Comparison of ENCODE assay signal across 8 mouse cellular contexts in the genomic region with DNA sequence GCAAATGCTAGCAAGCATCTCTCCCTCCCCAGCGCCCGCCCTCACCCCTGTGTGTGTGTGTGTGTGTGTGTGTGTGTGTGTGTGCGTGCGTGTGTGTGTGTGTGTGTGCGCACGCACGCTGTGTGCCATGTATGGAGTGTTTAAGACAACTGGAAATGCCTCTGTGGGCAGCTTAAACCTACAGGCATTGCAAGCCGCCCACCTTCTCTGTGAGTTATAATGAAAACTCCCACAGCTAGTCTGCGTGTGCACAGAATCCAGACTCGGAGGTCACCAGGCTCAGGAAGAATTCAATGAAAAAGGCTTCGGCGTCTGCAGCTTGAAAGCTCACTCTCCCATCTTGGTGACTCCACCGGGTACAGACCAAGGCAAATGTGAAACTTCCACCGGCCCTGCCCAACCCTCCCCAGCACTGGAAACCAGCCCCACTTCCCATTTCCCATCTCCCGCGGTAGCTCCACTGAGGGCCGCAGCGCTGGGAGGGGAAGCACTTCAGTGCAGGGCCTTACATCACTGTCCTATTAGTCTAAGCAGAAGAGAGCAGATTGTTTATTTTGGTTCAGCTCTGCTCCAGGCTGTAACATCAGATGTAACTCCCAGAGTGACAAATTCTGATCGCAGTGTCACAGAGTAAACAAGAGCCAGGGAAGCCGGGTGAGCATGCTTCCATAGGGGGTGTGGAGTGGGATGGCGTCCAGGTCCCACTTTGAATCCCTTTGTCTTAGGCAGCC.
DNase-seq lines count a peak whose midpoint lies in the region; ATAC-seq and TF ChIP-seq lines count a peak whose summit lies in the region.
"Had no signal": no experiment of that assay in that cellular context is flagged by ENCODE, and none has a peak within 500 bp of the region (broad histone marks: within the 10 kb centered on the region; RNA-seq: fewer than 3 reads in every experiment).

No protein-coding gene starts in this region.

- no peak overlapping the region for H3K9ac ChIP-seq in kidney, embryonic 16.5 days (replicated peaks; ENCODE audit: low read length)
- H3K9ac ChIP-seq in hindbrain, postnatal 0 days (replicated peaks; ENCODE audit: low read length): no peak overlapping the region
- no peak overlapping the region for H3K9ac ChIP-seq in forebrain, embryonic 16.5 days (replicated peaks; ENCODE audit: low read depth, low read length)
- H3K9ac ChIP-seq in forebrain, embryonic 11.5 days (ENCODE audit: low read length): no peak overlapping the region
- H3K9ac ChIP-seq: embryonic facial prominence, embryonic 12.5 days had no signal

- H3K27me3 ChIP-seq in kidney, embryonic 16.5 days (ENCODE audit: insufficient read depth, low read length): no peaks in the 10 kb centered on the region
- H3K27me3 ChIP-seq in hindbrain, postnatal 0 days (ENCODE audit: insufficient read depth, low read length): no peaks in the 10 kb centered on the region
- no peaks in the 10 kb centered on the region for H3K27me3 ChIP-seq in forebrain, embryonic 16.5 days (replicated peaks; ENCODE audit: control insufficient read depth, insufficient read depth, low read length)
- no peaks in the 10 kb centered on the region for H3K27me3 ChIP-seq in forebrain, embryonic 11.5 days (ENCODE audit: control insufficient read depth, insufficient read depth, low read length)

- DNase-seq in kidney, postnatal 14 days: no peak
- peak; percentile 71 for DNase-seq in brain, adult 2 months (ENCODE audit: low read depth, low spot score)
- peak; percentile 18 for DNase-seq in hindbrain, postnatal 0 days (ENCODE audit: low spot score)
- no peak for DNase-seq in forebrain, embryonic 11.5 days (ENCODE audit: low spot score)

- WGBS in kidney, embryonic 16.5 days: 38% methylated on average over 21 of the region's 21 CpGs
- WGBS in hindbrain, postnatal 0 days: 48% methylated on average over 21 of the region's 21 CpGs
- WGBS in forebrain, embryonic 16.5 days: 69% methylated on average over 21 of the region's 21 CpGs
- 78% methylated on average over 21 of the region's 21 CpGs for WGBS in forebrain, embryonic 11.5 days

- H3K27ac ChIP-seq in kidney, embryonic 16.5 days (ENCODE audit: low read length): no peak overlapping the region
- H3K27ac ChIP-seq in hindbrain, postnatal 0 days: no peak overlapping the region
- no peak overlapping the region for H3K27ac ChIP-seq in forebrain, embryonic 16.5 days (ENCODE audit: low read length)
- H3K27ac ChIP-seq in forebrain, embryonic 11.5 days (ENCODE audit: low read depth, low read length): no peak overlapping the region
- H3K27ac ChIP-seq: embryonic facial prominence, embryonic 12.5 days had no signal

- H3K9me3 ChIP-seq in kidney, embryonic 16.5 days (ENCODE audit: low read length): no peaks in the 10 kb centered on the region
- H3K9me3 ChIP-seq in hindbrain, postnatal 0 days (ENCODE audit: low read length): no peaks in the 10 kb centered on the region
- H3K9me3 ChIP-seq in forebrain, embryonic 16.5 days (ENCODE audit: control insufficient read depth, low read length): no peaks in the 10 kb centered on the region
- no peaks in the 10 kb centered on the region for H3K9me3 ChIP-seq in forebrain, embryonic 11.5 days (ENCODE audit: control insufficient read depth, low read length)
- H3K9me3 ChIP-seq: embryonic facial prominence, embryonic 12.5 days had no signal

- H3K4me3 ChIP-seq in kidney, embryonic 16.5 days (ENCODE audit: low read length): 0 out of 2 replicates have a peak overlapping the region, but pooled peaks have one; percentile 4
- no peak overlapping the region for H3K4me3 ChIP-seq in hindbrain, postnatal 0 days (ENCODE audit: low read length)
- H3K4me3 ChIP-seq in forebrain, embryonic 16.5 days (replicated peaks; ENCODE audit: low read length): no peak overlapping the region
- H3K4me3 ChIP-seq in forebrain, embryonic 11.5 days (ENCODE audit: low read depth, low read length): no peak overlapping the region
- H3K4me3 ChIP-seq: embryonic facial prominence, embryonic 12.5 days had no signal

- peak; percentile 52 for ATAC-seq in kidney, embryonic 16.5 days (ENCODE audit: low FRiP score, low TSS enrichment)
- ATAC-seq in hindbrain, postnatal 0 days: no peak
- ATAC-seq in megakaryocyte, adult 5-6 weeks (ENCODE audit: poor library complexity, severe bottlenecking): peak; percentile 96
- ATAC-seq in forebrain, embryonic 16.5 days: no peak
- ATAC-seq in forebrain, embryonic 11.5 days (replicated peaks; ENCODE audit: low FRiP score): no peak

- no peak for TF ChIP-seq CTCF in hindbrain, postnatal 0 days (IDR thresholded peaks at IDR 0.05; ENCODE audit: low read depth)

- no peaks in the 10 kb centered on the region for H3K36me3 ChIP-seq in kidney, embryonic 16.5 days (ENCODE audit: insufficient read depth, low read length)
- H3K36me3 ChIP-seq in hindbrain, postnatal 0 days (ENCODE audit: insufficient read depth, low read length): no peaks in the 10 kb centered on the region
- no peaks in the 10 kb centered on the region for H3K36me3 ChIP-seq in forebrain, embryonic 16.5 days (ENCODE audit: control insufficient read depth, insufficient read depth)
- no peaks in the 10 kb centered on the region for H3K36me3 ChIP-seq in forebrain, embryonic 11.5 days (ENCODE audit: control insufficient read depth, insufficient read depth, low read length)
- H3K36me3 ChIP-seq: embryonic facial prominence, embryonic 12.5 days had no signal

- H3K4me2 ChIP-seq in kidney, embryonic 16.5 days (replicated peaks; ENCODE audit: low read depth, low read length): peak overlapping the region; percentile 37
- H3K4me2 ChIP-seq in hindbrain, postnatal 0 days (ENCODE audit: low read depth, low read length): no peak overlapping the region
- no peak overlapping the region for H3K4me2 ChIP-seq in forebrain, embryonic 16.5 days (ENCODE audit: low read length)
- H3K4me2 ChIP-seq in forebrain, embryonic 11.5 days (ENCODE audit: low read depth, low read length, severe bottlenecking): no peak overlapping the region
- H3K4me2 ChIP-seq: embryonic facial prominence, embryonic 12.5 days had no signal

- peaks cover 12% of the 10 kb centered on the region for H3K4me1 ChIP-seq in kidney, embryonic 16.5 days (ENCODE audit: insufficient read depth, low read length)
- no peaks in the 10 kb centered on the region for H3K4me1 ChIP-seq in hindbrain, postnatal 0 days (ENCODE audit: insufficient read depth, low read length)
- peaks cover 16% of the 10 kb centered on the region; the same call in 1 of the 2 replicates for H3K4me1 ChIP-seq in forebrain, embryonic 16.5 days (replicated peaks; ENCODE audit: control insufficient read depth, insufficient read depth, low read length)
- 0 out of 2 replicates have a peak, but pooled peaks cover 2% of the 10 kb centered on the region for H3K4me1 ChIP-seq in forebrain, embryonic 11.5 days (replicated peaks; ENCODE audit: control insufficient read depth, insufficient read depth, low read length)
- H3K4me1 ChIP-seq: embryonic facial prominence, embryonic 12.5 days had no signal

Comparison
In these comparisons a context has a peak if more than half of its experiments do, and no peak if none do; other contexts are left out.
1. ATAC-seq: peak in kidney, embryonic 16.5 days (single experiment) and megakaryocyte, adult 5-6 weeks (single experiment); none in hindbrain, postnatal 0 days (single experiment), forebrain, embryonic 16.5 days (single experiment) and forebrain, embryonic 11.5 days (single experiment).
2. DNase-seq: peak in brain, adult 2 months (single experiment) and hindbrain, postnatal 0 days (single experiment); none in kidney, postnatal 14 days (single experiment) and forebrain, embryonic 11.5 days (single experiment).